Mouse (Mus musculus) forebrain, embryonic 13.5 days (tissue): ENCODE data around the gene Trpc4ap. TPM values are rescaled to one million over a fixed set of nuclear protein-coding genes. Genes with fewer than 3 reads are reported as not detected.

ENCODE experiments used
- ATAC-seq: fragments of 200-750 bp; cut with Nextera tagmentation; 2 replicates; pipeline ENCODE4 v1.8.0; 2017
- H3K27ac ChIP-seq: fragments of 300-500 bp; sonication (generic); 2 replicates; pipeline ENCODE4 v1.5.1; 2015; ENCODE audit warnings: inconsistent platforms, mild to moderate bottlenecking, moderate library complexity
- H3K27me3 ChIP-seq: fragments of 300-500 bp; sonication (generic); 2 replicates; pipeline ENCODE4 v1.6.1; 2015; ENCODE audit warnings: mild to moderate bottlenecking, inconsistent platforms
- H3K36me3 ChIP-seq: fragments of 300-500 bp; sonication (generic); 2 replicates; pipeline ENCODE4 v1.6.1; 2015; ENCODE audit warnings: mild to moderate bottlenecking, inconsistent platforms; ENCODE audit not compliant: poor library complexity, severe bottlenecking
- H3K4me1 ChIP-seq: fragments of 300-500 bp; sonication (generic); 2 replicates; pipeline ENCODE4 v1.6.1; 2015; ENCODE audit warnings: inconsistent platforms
- H3K4me2 ChIP-seq: fragments of 300-500 bp; sonication (generic); 2 replicates; pipeline ENCODE4 v1.6.1; 2015; ENCODE audit warnings: inconsistent platforms, mild to moderate bottlenecking, moderate library complexity
- H3K4me3 ChIP-seq: fragments of 300-500 bp; sonication (generic); 2 replicates; pipeline ENCODE4 v1.5.1; 2015; ENCODE audit warnings: mild to moderate bottlenecking, inconsistent platforms
- H3K9ac ChIP-seq: fragments of 300-500 bp; sonication (generic); 2 replicates; pipeline ENCODE4 v1.6.1; 2015; ENCODE audit warnings: mild to moderate bottlenecking, inconsistent platforms
- H3K9me3 ChIP-seq: fragments of 300-500 bp; sonication (generic); replicated peaks from 2 replicates; pipeline ENCODE4 v1.6.1; 2016; ENCODE audit warnings: inconsistent platforms
- whole genome bisulfite sequencing: fragments of 180-500 bp; shearing (Covaris S2); methylation state at CpG from one replicate; pipeline ENCODE4 v1.1.7; 2015; 5-methylcytosine and 5-hydroxymethylcytosine counted together
- polyA plus RNA-seq: library from polyadenylated mRNA; unstranded; fragments of >200 nt; fragmentation: Nextera tagmentation; extraction: Ambion mirVana; gene quantifications from 2 replicates; pipeline ENCODE4 v1.2.1, GENCODE M21; 2015

Trpc4ap gene
- polyA plus RNA-seq, 1 experiment from 2014 or later: 142 TPM

DNA sequence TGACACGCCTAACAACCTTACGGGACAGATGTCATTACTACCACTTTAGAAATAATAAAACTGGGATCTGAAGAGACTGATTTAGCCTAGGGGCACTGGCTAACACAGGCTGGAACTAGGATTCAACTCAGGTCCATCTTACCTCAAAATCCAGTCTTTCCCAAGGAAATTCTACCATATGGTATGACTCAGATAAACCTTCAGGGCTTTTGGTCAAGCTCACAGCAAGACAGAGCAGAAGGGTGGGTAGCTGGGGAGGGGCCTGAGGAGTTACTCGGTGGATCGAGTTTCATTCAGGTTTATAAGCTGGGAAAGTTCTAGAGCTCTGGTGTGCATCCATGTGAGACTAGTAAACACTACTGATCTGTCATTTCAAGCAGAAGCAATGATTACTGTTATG lies 3.0 kb downstream of the Trpc4ap start:
- H3K9me3 ChIP-seq: no peaks in the 10 kb centered on the region
- H3K4me2 ChIP-seq: no peak overlapping the region
- no peak overlapping the region for H3K27ac ChIP-seq
- H3K27me3 ChIP-seq: no peaks in the 10 kb centered on the region
- ATAC-seq: no peak
- no peak overlapping the region for H3K9ac ChIP-seq
- H3K36me3 ChIP-seq: 0 out of 2 replicates have a peak, but pooled peaks cover 6% of the 10 kb centered on the region
- H3K4me3 ChIP-seq: no peak overlapping the region
- 84% methylated on average over 4 of the region's 4 CpGs for WGBS
- peaks cover 24% of the 10 kb centered on the region for H3K4me1 ChIP-seq

DNA sequence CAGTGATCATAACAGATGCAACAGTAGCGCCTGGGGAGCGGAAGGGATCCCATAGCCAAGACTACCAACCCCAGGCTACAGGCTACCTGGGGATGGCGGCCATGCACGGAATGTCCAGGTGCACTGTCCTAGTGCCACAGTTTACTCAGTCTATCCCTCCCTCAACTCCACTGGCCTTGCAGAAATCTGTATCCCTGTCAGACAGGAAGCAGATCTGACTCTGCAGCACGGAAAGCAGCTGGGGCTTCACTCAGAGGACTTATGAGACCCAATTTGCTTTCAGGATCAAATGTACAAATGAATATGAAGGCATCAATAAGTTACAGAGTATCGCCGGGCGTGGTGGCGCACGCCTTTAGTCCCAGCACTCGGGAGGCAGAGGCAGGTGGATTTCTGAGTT lies 4.4 kb downstream of the Trpc4ap start:
- Histone ChIP-seq H3K36me3 (0 out of 2 replicates have a peak, but pooled peaks cover 6% of the 10 kb centered on the region), H3K27me3 (no peaks in the 10 kb centered on the region), H3K4me2 (no peak overlapping the region), H3K9me3 (no peaks in the 10 kb centered on the region), H3K27ac (no peak overlapping the region), H3K4me3 (no peak overlapping the region), H3K4me1 (peaks cover 24% of the 10 kb centered on the region), H3K9ac (no peak overlapping the region)
- 96% methylated on average over 11 of the region's 11 CpGs for WGBS
- ATAC-seq: no peak

DNA sequence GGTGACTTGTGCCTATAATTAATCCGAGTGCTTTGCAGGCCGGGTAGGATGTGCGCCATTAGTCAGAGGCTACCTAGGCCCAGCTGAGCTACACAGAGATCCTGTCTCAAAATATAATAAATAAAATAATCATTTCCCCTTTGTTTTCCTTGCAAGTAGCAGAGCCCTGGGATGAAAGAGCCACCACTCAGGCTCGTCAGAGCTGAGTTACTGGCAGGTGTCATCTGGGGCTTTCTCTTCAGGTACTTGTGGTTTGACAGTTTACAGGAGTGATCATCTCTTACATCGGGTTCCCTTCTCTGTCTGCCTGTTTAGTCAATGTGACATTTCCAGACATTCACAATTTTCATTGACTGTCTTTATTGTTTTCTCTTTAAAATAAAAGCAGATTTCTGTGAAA lies 5.6 kb downstream of the Trpc4ap start:
- Histone ChIP-seq H3K4me3 (no peak overlapping the region), H3K27ac (no peak overlapping the region), H3K9me3 (no peaks in the 10 kb centered on the region), H3K9ac (no peak overlapping the region), H3K4me2 (no peak overlapping the region), H3K36me3 (0 out of 2 replicates have a peak, but pooled peaks cover 6% of the 10 kb centered on the region), H3K27me3 (no peaks in the 10 kb centered on the region), H3K4me1 (peaks cover 24% of the 10 kb centered on the region)
- 88% methylated on average over 5 of the region's 5 CpGs for WGBS
- ATAC-seq: no peak

DNA sequence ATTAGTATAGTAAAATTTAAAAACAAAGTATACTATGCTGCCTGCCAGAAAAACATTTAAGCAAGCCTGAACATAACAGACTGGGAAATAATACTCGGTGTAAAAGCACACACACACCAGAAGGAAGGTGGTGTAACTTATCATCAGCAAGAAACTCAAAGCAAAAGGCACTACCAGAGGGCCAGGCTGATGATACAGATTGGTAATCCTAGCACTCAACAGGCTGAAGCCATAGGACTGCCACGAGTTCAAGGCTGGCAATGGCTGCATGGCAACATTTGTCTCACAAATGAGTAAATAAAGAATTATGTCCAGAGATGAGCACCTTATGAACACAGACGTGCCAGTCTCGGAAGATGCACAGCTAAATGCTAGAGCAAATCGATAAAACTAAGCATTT lies 8.4 kb downstream of the Trpc4ap start:
- no peaks in the 10 kb centered on the region for H3K27me3 ChIP-seq
- WGBS: 97% methylated on average over 5 of the region's 5 CpGs
- H3K36me3 ChIP-seq: 0 out of 2 replicates have a peak, but pooled peaks cover 6% of the 10 kb centered on the region
- no peak overlapping the region for H3K27ac ChIP-seq
- no peak overlapping the region for H3K4me2 ChIP-seq
- no peaks in the 10 kb centered on the region for H3K9me3 ChIP-seq
- no peak for ATAC-seq
- no peak overlapping the region for H3K4me3 ChIP-seq
- H3K4me1 ChIP-seq: 0 out of 2 replicates have a peak, but pooled peaks cover under 1% of the 10 kb centered on the region
- H3K9ac ChIP-seq: no peak overlapping the region

DNA sequence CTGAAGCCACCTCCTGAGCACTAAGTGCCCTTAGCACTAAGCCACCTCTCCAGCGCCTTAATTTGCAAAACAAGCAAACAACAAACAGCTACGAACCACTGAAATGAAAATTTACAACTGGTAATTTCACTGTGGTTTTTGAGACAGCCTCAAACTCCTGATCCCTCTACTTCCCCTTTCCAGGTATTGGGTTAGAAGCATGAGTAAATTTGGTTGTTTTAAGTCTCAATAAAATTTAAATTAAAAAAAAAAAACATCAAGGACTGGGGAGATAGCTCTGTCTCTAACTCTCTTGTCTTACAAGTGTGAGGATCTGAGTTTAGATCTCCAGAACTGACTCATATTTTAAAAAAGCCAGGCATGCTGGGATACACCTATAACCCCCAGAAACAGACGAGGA lies 9.0 kb downstream of the Trpc4ap start:
- no peak overlapping the region for H3K27ac ChIP-seq
- no peaks in the 10 kb centered on the region for H3K4me1 ChIP-seq
- 0 out of 2 replicates have a peak, but pooled peaks cover 6% of the 10 kb centered on the region for H3K36me3 ChIP-seq
- no peak for ATAC-seq
- no peaks in the 10 kb centered on the region for H3K9me3 ChIP-seq
- no peak overlapping the region for H3K4me2 ChIP-seq
- no peaks in the 10 kb centered on the region for H3K27me3 ChIP-seq
- no peak overlapping the region for H3K9ac ChIP-seq
- WGBS: 77% methylated on average over 3 of the region's 3 CpGs
- H3K4me3 ChIP-seq: no peak overlapping the region

DNA sequence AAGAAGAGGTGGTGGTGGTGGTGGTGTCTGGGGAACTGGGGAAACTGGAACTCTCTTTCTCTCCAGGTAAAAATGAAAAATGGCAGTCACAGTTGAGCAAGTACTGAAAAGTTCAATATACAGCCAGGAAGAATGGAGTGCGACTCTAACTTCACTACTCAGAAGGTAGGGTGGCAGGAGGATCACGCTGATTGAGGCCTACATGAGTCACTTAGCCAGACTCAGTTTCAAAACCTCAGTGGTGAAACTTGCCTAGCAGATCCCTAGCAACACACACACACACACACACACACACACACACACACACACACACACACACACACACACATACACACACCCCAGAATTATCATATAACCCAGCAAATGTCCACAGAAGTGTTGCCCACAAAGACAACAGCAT lies 10.3 kb downstream of the Trpc4ap start:
- Histone ChIP-seq H3K4me3 (no peak overlapping the region), H3K4me1 (no peaks in the 10 kb centered on the region), H3K4me2 (no peak overlapping the region), H3K27ac (no peak overlapping the region), H3K36me3 (0 out of 2 replicates have a peak, but pooled peaks cover 6% of the 10 kb centered on the region), H3K9me3 (no peaks in the 10 kb centered on the region), H3K9ac (no peak overlapping the region), H3K27me3 (no peaks in the 10 kb centered on the region)
- no peak for ATAC-seq
- WGBS: 88% methylated on average over 2 of the region's 2 CpGs

DNA sequence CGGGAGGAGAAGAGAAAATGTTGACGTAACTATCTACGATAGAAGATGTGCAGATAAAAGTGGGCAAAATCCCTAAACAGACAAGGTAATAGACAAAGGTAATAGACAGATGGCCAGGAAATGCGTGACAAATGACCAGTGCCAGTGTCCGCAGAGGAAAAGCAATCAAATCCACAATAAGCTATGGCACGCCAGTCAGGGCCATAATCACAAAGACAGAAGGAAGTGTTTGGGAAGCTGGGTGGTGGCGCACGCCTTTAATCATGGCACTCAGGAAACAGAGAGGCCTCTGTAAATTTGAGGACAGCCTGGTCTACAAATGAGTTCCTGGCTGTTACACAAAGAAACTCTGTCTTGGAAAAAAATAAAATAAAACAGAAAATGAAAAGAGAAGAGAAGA lies 11.0 kb downstream of the Trpc4ap start:
- Histone ChIP-seq H3K4me3 (no peak overlapping the region), H3K9me3 (no peaks in the 10 kb centered on the region), H3K36me3 (0 out of 2 replicates have a peak, but pooled peaks cover under 1% of the 10 kb centered on the region), H3K27me3 (no peaks in the 10 kb centered on the region), H3K4me2 (no peak overlapping the region), H3K27ac (no peak overlapping the region), H3K4me1 (no peaks in the 10 kb centered on the region), H3K9ac (no peak overlapping the region)
- no peak for ATAC-seq
- 88% methylated on average over 8 of the region's 8 CpGs for WGBS

DNA sequence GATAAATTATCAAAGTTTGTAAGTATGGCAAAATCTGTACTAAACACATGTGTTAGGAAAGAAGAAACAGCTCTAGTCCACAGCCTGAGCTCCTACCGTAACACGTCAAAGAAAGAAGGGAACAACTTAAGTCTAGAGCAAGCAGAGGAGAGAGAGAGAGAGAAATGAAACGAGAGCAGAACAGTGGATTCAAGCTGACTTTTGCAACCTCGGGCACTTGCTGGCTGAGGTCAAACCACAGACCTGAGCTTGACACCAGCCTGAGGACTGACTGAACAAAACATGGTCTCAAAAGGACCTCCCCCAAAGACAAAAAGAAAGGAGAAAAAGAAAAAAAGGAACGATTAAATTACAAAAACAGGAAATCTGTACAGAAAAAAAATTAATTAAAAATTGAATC lies 11.6 kb downstream of the Trpc4ap start:
- H3K4me1 ChIP-seq: no peaks in the 10 kb centered on the region
- 77% methylated on average over 5 of the region's 5 CpGs for WGBS
- H3K27ac ChIP-seq: no peak overlapping the region
- H3K36me3 ChIP-seq: no peaks in the 10 kb centered on the region
- H3K4me2 ChIP-seq: no peak overlapping the region
- H3K9ac ChIP-seq: no peak overlapping the region
- no peaks in the 10 kb centered on the region for H3K27me3 ChIP-seq
- no peak for ATAC-seq
- H3K9me3 ChIP-seq: no peaks in the 10 kb centered on the region
- H3K4me3 ChIP-seq: no peak overlapping the region

DNA sequence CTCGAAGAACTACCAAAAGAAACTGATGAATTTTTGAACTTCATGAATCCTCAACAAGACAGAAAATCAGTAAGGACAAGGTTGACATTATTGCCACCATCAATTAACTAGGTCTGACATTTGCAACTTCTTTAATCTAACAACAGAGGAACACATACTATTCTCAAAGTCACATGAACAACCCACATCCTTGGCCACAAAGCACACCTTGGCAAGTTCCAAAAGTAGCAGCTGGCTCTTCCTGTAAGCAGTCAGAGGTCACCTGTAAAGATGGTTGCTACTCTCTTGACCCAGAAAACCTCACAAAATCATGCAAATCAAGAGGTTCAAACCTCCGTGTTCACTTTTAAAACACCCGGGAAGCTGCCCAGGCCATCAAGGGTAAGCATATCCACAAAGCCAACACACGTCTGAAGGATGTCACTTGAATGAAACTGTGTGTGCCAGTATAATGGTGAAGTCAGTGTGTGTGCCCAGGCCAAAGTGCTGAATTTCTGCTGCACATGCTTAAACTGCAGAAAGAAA lies 12.5 kb downstream of the Trpc4ap start:
- H3K4me3 ChIP-seq: no peak overlapping the region
- H3K27ac ChIP-seq: no peak overlapping the region
- no peak for ATAC-seq
- 89% methylated on average over 4 of the region's 4 CpGs for WGBS
- no peaks in the 10 kb centered on the region for H3K27me3 ChIP-seq
- no peak overlapping the region for H3K4me2 ChIP-seq
- H3K9me3 ChIP-seq: no peaks in the 10 kb centered on the region
- no peaks in the 10 kb centered on the region for H3K36me3 ChIP-seq
- H3K4me1 ChIP-seq: 0 out of 2 replicates have a peak, but pooled peaks cover 3% of the 10 kb centered on the region
- H3K9ac ChIP-seq: no peak overlapping the region

DNA sequence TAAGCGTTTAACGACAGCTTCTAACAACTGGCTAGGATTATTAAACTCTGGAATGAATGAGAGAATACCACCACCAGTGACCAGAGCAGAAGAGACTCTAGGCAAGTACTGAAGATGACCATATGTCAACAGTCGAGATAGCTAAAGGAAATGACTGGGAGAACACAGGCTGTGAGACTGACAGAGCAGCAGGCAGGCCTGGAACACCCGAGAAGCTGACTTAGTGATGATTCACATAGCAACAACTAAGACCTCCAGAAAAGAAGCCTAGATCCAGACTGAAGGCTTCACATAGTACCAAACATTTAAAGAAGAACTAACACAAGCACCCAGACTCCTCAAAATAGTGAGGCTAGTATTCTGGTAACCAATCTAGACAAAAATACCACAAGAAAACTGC lies 17.1 kb downstream of the Trpc4ap start:
- Histone ChIP-seq H3K36me3 (peaks cover 25% of the 10 kb centered on the region), H3K9ac (no peak overlapping the region), H3K4me2 (no peak overlapping the region), H3K27ac (no peak overlapping the region), H3K27me3 (no peaks in the 10 kb centered on the region), H3K4me1 (0 out of 2 replicates have a peak, but pooled peaks cover 3% of the 10 kb centered on the region), H3K9me3 (no peaks in the 10 kb centered on the region), H3K4me3 (no peak overlapping the region)
- ATAC-seq: no peak
- WGBS: 82% methylated on average over 4 of the region's 4 CpGs

DNA sequence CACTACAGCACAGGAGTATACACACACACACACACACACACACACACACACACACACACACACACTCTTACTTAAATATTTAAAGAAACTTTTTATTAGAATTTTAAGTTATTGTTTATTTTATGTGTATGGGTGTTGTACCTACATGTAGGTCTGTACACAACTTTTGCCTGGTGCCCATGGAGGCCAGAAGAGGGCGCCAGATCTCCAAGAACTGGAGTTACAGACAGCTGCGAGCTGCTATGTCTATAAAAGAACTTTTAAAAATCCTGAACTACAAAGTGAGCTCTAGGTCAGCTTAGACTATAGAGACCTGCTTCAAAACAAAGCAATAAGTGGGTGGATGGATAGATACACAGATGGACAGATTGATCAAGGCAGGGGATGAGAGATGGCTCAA lies 18.6 kb downstream of the Trpc4ap start:
- H3K36me3 ChIP-seq: peaks cover 27% of the 10 kb centered on the region

DNA sequence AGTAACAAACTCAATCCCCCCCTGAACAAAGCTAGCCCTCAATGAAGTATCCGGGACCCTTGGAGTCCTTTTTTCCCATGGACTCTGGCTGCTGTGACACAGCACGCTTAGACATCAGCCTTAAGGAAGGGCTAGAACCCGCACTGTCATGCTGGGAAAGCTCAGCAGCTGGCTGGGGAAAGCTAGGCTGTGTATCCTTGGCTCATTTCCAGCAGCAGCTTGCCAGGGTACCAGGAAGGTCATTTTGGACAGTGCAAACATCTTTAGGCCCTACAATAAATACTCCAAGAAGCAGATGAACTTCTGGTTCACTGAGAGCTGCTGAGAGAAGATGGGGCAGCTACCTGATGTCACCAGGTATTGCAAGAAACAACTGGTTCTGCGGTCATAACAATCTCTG lies 20.9 kb downstream of the Trpc4ap start:
- no peak overlapping the region for H3K4me2 ChIP-seq
- no peaks in the 10 kb centered on the region for H3K27me3 ChIP-seq
- no peak overlapping the region for H3K4me3 ChIP-seq
- WGBS: 89% methylated on average over 4 of the region's 4 CpGs
- H3K9me3 ChIP-seq: no peaks in the 10 kb centered on the region
- no peak overlapping the region for H3K27ac ChIP-seq
- H3K4me1 ChIP-seq: 0 out of 2 replicates have a peak, but pooled peaks cover 3% of the 10 kb centered on the region
- no peak overlapping the region for H3K9ac ChIP-seq
- peaks cover 49% of the 10 kb centered on the region for H3K36me3 ChIP-seq
- ATAC-seq: no peak

More for the DNA sequence above, 18.6 kb downstream of the Trpc4ap start:
- no peaks in the 10 kb centered on the region for H3K9me3 ChIP-seq
- no peak overlapping the region for H3K4me3 ChIP-seq
- H3K4me1 ChIP-seq: 0 out of 2 replicates have a peak, but pooled peaks cover 3% of the 10 kb centered on the region
- no peaks in the 10 kb centered on the region for H3K27me3 ChIP-seq
- no peak overlapping the region for H3K9ac ChIP-seq
- 21% methylated on average over 2 of the region's 2 CpGs for WGBS
- ATAC-seq: no peak
- no peak overlapping the region for H3K27ac ChIP-seq
- no peak overlapping the region for H3K4me2 ChIP-seq

DNA sequence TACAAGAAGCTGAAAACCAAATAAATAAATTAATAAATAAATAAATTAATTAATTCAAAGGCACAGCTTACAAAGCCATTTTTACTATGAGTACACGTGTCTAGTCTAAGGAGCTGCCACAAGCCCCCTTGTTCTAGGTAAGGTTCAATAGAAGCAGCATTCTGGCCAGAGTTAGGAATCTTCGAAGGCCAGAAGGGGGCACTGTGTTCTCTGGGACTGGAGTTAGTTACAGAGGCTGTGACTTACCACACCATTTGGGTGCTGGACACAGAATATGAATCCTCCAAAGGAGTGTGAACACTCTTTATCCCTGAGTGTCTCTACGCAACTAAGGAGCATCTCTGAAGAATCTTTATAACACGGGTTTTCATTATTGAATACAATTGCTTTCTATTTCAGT lies 23.7 kb downstream of the Trpc4ap start:
- Histone ChIP-seq H3K27ac (no peak overlapping the region), H3K9me3 (no peaks in the 10 kb centered on the region), H3K4me2 (no peak overlapping the region), H3K4me3 (no peak overlapping the region), H3K9ac (no peak overlapping the region), H3K36me3 (peaks cover 77% of the 10 kb centered on the region), H3K27me3 (no peaks in the 10 kb centered on the region), H3K4me1 (no peaks in the 10 kb centered on the region)
- 85% methylated on average over 4 of the region's 4 CpGs for WGBS
- no peak for ATAC-seq
